Mouse (Mus musculus) right cerebral cortex, postnatal 36 days (tissue): ENCODE data around the gene Cpxm1.
"Not testable (repeated sequence)": the region's sequence is repeated elsewhere in the genome, so short reads cannot be mapped to it uniquely, and the experiment has no call there.

ENCODE experiments used
- DNase-seq, 2 experiments: peaks; one replicate each; pipeline ENCODE4 v3.0.0; 2022; ENCODE audit warnings: low spot score in 2 of 2, mixed read lengths in 1 of 2

Cpxm1 gene

DNA sequence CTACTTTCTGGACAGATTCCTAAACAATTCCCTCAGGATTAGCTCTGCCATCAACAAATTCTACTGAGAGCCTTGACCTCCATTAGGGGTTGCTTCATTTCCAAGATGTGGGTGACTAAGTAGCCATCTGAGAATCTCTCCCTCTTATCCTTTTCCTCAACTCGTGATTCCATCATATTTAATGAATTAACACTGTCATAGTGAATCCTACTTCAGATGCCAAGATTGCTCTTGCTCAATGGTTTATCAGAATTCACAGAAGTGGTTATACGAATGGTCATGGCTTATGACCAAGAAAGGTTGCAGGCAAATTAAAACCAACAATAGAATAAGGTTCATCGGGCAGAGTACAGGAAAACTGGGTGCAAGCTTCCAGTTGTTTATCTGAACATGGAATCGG is 4.5 kb upstream of the Cpxm1 start:
- no peak for DNase-seq

- DNase-seq = no peak
Measured at GRCm38 (mm10) chr2:130400046-130400445, 2.7 kb upstream of the Cpxm1 start.

DNA sequence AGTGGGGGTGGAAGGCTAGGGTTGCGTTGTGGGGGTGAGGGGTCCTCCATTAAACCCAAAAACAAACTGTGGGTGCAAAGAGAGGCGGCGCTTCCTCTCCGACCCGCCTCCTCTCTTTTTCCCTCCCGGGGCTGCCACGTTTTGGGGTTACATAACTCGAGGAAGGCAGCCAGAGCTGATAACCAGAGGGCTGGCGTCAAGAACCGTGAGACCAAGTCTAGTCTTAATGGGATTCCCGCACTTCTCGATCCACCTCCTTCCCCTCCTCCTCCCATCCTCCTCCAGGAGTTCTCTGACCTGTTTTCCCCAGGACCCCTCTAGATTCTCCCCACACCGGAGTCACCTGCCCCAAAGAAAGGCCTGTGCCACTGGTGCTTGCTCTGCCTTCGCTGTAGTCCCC is 717 bp upstream of the Cpxm1 start:
- no peak for DNase-seq

DNA sequence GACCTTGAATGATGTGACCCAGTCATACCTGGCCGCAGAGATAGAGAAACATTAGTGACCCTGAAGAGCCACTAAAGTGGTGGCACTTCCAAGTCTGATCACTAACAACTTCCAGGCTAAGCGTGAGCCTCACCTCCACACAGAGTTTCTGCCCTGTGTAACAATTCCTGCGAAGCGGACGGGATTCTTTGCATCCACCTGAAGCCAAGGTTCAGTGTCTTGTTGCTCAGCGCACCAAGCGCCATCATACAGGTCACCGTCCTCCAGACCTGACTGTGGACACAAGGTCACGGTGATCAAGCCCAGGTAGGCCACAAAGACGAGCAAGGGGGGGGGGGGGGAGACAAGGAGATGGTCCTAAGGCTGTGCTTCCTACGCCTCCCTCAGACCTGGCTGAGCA is 1.7 kb downstream of the Cpxm1 start:
- no peak for DNase-seq

GRCm38 (mm10) chr2:130392836-130393235 is 4.5 kb downstream of the Cpxm1 start:
- DNase-seq = no peak

DNA sequence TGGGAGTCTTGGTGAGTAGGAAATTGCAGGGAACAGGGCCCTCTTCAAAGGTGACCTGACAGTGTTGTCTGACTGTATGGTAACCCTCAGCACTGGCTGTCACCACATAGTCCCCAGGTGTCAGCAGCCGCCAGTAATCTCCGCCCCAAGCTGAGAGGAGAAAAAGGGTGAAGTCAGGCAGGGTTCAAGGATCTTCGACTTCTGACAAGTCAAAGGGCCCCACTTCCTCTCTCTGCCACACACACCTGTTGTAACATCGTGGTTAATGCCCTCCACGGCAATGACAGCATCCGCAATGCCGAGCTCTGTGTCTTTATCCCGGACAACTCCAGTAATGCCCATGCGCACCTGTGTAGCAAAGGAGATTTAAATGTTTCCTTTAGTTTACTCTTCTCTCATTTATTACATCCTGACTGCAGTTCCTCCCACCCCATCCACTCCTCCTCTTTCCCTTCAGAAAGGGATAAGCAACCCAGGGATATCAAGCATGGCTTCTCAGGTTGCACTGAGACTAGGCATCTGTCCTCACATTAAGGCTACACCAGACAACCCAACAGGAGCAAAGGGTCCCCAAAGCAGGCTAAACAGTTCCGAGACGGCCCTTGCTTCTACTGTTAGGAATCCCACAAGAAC is 6.3 kb downstream of the Cpxm1 start:
- no peak for DNase-seq

GRCm38 (mm10) chr2:130388796-130389195 is 8.6 kb downstream of the Cpxm1 start:
- DNase-seq = no peak

DNA sequence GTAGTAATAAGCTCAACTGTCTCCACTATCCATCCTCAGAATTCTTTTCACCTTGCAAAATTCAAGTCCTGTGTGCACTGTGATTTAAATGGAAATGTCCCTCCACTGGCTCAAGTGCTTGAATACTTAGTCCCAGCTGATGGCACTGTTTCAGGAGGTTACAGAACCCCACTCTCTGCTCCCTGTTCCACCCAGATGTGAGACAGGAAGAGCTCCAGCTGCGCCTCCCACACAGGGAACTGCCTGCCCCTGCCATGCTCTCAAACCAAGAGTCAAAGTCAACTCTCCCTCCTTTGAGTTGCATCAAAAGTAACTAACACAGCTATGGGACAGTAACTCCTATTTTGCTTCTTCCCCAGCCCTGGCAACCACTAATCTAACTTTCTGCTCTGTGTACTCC is 11.2 kb downstream of the Cpxm1 start:
- no peak for DNase-seq

DNA sequence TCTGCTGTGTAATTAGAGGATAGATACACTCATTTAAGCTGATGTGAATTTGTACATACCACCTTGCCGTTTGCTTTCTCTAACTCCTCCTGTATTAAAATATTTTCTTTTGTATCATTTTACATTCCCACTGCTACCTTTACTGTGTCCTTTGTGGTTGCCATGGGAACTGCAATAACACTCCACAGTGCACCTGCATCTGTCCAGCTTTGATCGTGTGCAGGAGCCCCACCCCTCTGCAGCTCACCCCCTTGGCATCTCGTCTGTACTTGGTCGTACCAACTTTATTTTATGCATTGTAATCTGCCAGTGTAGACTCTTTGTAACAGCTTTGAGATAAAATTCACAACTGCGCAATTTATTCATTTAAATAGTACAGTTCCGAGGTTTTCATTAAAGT is 13.5 kb downstream of the Cpxm1 start:
- no peak for DNase-seq

GRCm38 (mm10) chr2:130383205-130383604 is 14.2 kb downstream of the Cpxm1 start:
- no peak for DNase-seq

DNA sequence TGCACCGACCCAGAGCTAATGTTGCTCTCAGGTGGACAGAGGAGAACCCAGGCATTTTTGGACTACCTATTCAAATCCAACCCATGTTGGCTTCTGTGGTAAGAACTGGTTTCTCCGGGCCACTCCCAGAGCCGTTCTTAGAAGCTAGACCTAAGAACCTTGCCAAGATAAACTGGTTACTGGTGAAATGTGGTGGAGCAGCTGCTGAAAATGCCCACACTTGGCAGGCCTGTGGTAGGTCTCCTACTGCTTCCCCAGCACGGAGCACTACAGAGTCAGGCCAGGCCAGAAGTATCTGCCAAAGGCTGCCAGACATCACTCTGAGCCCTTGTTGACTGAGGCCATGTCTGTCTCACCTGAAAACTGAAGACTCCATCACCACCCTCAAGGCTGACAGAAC is 22.4 kb downstream of the Cpxm1 start:
- DNase-seq = no peak

GRCm38 (mm10) chr2:130373026-130373425 is 24.3 kb downstream of the Cpxm1 start:
- DNase-seq = not testable (repeated sequence)

GRCm38 (mm10) chr2:130367386-130367785 is 30.0 kb downstream of the Cpxm1 start:
- DNase-seq = no peak

DNA sequence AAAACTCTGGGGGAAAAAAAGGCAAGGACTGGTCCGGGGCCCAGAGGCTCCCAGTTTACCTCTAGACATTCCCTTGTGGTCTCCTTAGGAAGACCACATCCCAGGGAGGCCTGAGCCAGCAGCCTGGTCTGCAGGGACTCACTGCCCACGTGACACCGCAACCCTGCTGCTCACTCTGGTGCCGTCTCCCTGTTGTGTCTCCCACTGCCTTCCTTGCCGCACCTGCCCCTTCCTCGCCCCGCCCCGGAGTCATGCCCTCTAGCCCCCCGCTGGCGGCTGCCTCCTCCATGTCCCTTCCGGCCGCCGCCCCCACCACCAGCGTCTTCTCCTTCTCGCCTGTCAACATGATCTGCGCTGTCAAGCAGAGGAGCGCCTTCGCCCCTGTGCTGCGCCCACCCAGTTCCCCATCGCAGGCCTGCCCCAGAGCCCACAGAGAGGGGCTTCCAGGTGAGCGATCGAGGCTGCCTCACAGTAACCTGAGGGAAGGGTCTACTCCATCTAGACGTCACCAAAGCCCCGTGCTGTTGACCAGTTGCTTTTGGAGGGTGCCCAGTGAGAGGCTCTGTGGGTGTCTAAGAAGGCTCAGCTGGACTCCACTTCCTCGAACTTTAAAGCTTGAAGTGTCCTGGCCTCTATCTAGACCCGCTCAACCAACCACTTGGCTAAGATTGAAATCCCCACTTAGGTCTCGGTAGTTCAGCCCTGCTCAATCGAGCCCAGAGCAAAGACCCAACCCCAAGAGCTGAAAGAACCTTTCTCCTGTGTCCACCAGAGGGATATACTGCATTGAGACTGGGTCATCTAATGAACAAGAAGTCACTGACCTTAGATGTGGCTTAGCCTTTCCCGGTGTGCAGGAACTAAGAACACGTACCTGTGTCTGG is 31.9 kb downstream of the Cpxm1 start:
- DNase-seq = no peak

DNA sequence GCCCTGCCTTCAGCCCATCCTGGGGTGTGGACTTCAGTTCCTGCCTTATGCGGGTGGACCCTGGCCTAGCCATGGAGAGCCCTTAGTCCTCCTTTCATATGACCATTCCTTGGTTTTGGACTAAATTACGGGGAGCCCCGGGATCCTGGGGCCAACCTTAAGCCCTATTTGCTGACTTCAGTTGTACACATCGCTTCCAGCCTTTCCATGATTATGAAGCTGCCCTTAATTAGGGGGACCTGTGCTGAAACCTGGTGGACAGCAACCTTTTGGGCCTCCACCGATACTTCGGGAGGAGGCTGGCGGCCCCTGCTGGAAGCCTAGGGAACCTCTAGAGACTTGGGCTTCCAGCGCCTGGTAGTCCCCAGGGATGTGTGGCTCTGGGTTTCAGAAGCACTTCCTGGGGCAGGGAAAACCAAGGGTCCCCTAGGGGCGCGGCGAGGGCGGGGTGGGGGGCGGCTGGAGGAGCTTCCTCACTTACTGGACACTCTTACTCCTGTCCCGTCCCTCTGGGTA is 34.8 kb downstream of the Cpxm1 start:
- DNase-seq = no peak

DNA sequence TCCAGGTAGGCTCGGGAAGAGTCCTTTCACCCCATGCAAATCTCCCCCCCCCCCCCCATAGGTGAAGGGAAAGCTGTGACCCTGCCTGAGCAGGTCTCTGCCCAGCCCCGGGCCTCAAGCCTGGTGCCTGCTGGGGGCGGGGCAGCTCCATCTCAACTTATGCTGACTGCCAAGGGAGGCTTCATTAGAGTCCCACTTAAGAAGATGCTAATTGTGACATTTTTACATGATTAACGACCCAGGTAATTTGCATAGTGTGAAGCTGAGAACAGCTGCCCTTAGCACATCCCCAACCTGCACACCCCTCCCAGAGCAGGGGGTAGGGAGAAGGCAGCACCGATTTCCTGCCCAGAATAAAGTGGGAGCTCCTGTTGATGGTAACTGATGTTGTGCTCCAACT is 38.5 kb downstream of the Cpxm1 start:
- DNase-seq = no peak

DNA sequence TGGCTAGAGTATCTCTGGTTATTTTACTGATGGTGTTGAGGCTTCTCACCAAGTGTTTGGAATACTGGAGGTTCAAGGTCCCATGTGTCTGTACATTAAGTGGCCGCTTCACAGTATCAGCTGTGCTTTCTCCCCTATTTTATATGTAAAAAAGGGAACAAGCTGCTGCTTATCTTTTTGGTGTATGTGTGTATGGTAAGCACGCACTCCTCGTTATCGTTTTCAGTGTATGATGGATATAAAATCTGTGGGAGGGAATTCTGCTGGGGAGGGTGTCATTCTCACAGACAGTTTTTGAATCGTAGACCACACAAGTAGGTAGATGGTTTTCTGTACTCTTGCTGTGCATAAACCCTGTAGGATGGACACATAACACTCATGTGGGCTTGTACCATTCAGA is 39.8 kb downstream of the Cpxm1 start:
- no peak for DNase-seq

DNA sequence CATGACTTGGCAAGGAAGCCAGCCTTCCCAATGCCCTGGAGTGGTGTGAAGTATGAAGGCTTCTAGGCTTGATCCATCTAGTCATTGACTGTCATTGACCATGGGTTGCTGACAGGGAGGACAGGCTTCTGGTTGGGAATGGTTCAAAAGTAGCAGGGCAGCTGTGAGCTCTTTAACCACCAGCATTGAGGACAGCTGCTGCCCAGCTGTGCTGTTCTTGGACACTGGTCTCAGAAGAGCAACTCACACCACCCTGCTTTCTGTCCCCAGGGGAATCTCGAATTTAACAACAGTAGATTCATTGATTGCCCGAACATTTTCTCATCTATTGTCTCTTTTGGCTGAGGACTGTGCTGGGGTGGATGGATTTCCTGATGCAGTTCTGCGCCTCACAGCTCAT is 43.5 kb downstream of the Cpxm1 start:
- no peak for DNase-seq

- no peak for DNase-seq
Measured at GRCm38 (mm10) chr2:130353411-130353810, 44.0 kb downstream of the Cpxm1 start.

GRCm38 (mm10) chr2:130351758-130352339 is 45.5 kb downstream of the Cpxm1 start:
- DNase-seq = no peak

DNA sequence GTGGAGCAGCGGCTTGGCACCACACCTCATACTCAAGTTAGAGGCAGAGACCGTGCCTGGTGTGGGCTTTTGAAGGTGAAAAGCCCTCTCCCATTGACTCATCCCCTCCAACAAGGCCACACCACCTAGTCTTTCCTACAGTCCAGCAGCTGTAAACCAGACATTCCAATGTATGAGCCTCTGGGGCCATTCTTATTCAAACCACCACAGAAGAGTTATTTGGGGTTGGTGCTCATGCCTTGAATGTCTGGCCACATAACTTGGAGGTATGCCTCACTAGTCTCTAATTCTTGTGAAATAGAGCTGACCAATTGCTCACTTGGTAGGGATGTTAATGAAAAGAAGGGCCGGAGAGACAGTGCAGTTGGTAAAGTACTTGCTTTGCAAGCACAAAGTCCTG is 47.0 kb downstream of the Cpxm1 start:
- DNase-seq = no peak

DNA sequence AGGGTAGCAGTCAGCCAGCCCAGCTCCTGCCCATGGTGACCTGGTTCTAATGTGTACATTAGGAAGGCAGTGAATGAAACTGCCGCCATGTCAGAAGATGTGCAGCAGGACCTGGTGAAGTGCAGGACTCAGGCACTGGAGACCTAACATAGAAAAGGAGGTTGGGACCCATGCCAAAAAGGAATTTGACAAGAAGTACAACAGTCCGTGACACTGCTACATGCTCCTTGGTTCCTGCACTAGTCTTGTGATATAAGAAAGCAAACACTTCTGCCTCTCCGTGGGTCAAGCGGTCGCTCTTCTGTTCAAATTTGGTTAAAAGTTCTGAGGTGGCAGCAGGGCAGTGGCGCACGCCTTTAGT is 56.2 kb downstream of the Cpxm1 start:
- no peak for DNase-seq
